Mouse (Mus musculus) CH12.LX (cell line): ENCODE measurements around the gene Wdpcp.

Experiments used
- CTCF ChIP-seq, 2 experiments: IDR thresholded peaks in 1 of 2; conservative IDR thresholded peaks in 1 of 2; 2 replicates each; pipeline ENCODE4 v1.5.1; 2011 to 2012; ENCODE audit warnings: low read depth in 2 of 2, low read length in 2 of 2, improper control_type of control experiment in 1 of 2, inconsistent platforms in 1 of 2, mild to moderate bottlenecking in 1 of 2, moderate library complexity in 1 of 2
- EP300 ChIP-seq: IDR thresholded peaks from 2 replicates; pipeline ENCODE4 v1.6.1; 2011; ENCODE audit warnings: low read length, improper control_type of control experiment
- JUN ChIP-seq: IDR thresholded peaks from 2 replicates; pipeline ENCODE4 v1.6.1; 2011; ENCODE audit warnings: low read depth, mild to moderate bottlenecking, low read length, improper control_type of control experiment, moderate library complexity; ENCODE audit not compliant: insufficient read depth
- NRF1 ChIP-seq: IDR thresholded peaks from 2 replicates; pipeline ENCODE4 v1.6.1; 2014; ENCODE audit warnings: low read depth, mild to moderate bottlenecking, inconsistent platforms, low read length, improper control_type of control experiment, moderate library complexity
- POLR2A ChIP-seq: IDR thresholded peaks from 2 replicates; pipeline ENCODE4 v1.6.1; 2011; ENCODE audit warnings: low read depth, mild to moderate bottlenecking, improper control_type of control experiment, low read length
- RCOR1 ChIP-seq: conservative IDR thresholded peaks from 2 replicates; pipeline ENCODE4 v1.6.1; 2012; ENCODE audit warnings: low read depth, mild to moderate bottlenecking, inconsistent platforms, low read length, improper control_type of control experiment
- TCF12 ChIP-seq: IDR thresholded peaks from 2 replicates; pipeline ENCODE4 v1.6.1; 2014; ENCODE audit warnings: low read depth, mild to moderate bottlenecking, inconsistent platforms, low read length, improper control_type of control experiment
- ZC3H11A ChIP-seq: IDR thresholded peaks from 2 replicates; pipeline ENCODE4 v1.6.1; 2012; ENCODE audit warnings: low read depth, mild to moderate bottlenecking, inconsistent platforms, low read length, improper control_type of control experiment
- ZKSCAN1 ChIP-seq: IDR thresholded peaks from 2 replicates; pipeline ENCODE4 v1.6.1; 2012; ENCODE audit warnings: low read depth, inconsistent platforms, low read length, improper control_type of control experiment, borderline replicate concordance

- TF ChIP-seq JUN: no peak
- TF ChIP-seq ZC3H11A: no peak
- TF ChIP-seq TCF12: no peak
- TF ChIP-seq POLR2A: no peak
- TF ChIP-seq EP300: no peak
- no peak for TF ChIP-seq RCOR1
- no peak for TF ChIP-seq ZKSCAN1
- no peak for TF ChIP-seq CTCF (conservative IDR thresholded peaks at IDR 0.05 in 1 of 2, IDR thresholded peaks at IDR 0.05 in 1 of 2; ENCODE audit: low read depth in 2 of 2, low read length in 2 of 2)
- TF ChIP-seq NRF1: no peak
These were observed 1.9 kb upstream of the Wdpcp start for GRCm38 (mm10) chr11:21570109-21570474.
